Mouse (Mus musculus): ENCODE data around the gene Pld3.

GRCm38 (mm10) chr7:27493022-27493421 is 60.0 kb downstream of the Pld3 start:
- TF ChIP-seq CTCF (IDR thresholded peaks at IDR 0.05; ENCODE audit: extremely low read depth, insufficient read depth, low read length) (no peak), POLR2A (IDR thresholded peaks at IDR 0.05; ENCODE audit: extremely low read depth, insufficient read depth, low read length) (no peak)

Measured in cortical plate, adult 2 months (tissue).